Mouse (Mus musculus) forebrain, postnatal 0 days (tissue): Measurements from ENCODE around the gene Stk32c. TPM values are rescaled to one million over a fixed set of nuclear protein-coding genes. Genes with fewer than 3 reads are reported as not detected.

Experiments
- ATAC-seq: fragments of 200-750 bp; cut with Nextera tagmentation; 2 replicates; pipeline ENCODE4 v1.8.0; 2017; ENCODE audit warnings: mild to moderate bottlenecking, moderate library complexity
- DNase-seq: peaks from one replicate; pipeline ENCODE4 v3.0.0-alpha.2; 2015
- H3K27ac ChIP-seq: fragments of 300-500 bp; sonication (generic); 2 replicates; pipeline ENCODE4 v1.5.1; 2014; ENCODE audit warnings: low read depth, mild to moderate bottlenecking, antibody characterized with exemption, low read length, moderate library complexity, mixed read lengths
- H3K27me3 ChIP-seq: fragments of 300-500 bp; sonication (generic); 2 replicates; pipeline ENCODE4 v1.6.1; 2014; ENCODE audit warnings: mild to moderate bottlenecking, low read length, mixed read lengths; ENCODE audit not compliant: insufficient read depth
- H3K36me3 ChIP-seq: fragments of 300-500 bp; sonication (generic); 2 replicates; pipeline ENCODE4 v1.6.1; 2014; ENCODE audit warnings: mild to moderate bottlenecking, moderate library complexity; ENCODE audit not compliant: insufficient read depth
- H3K4me1 ChIP-seq: fragments of 300-500 bp; sonication (generic); 2 replicates; pipeline ENCODE4 v1.6.1; 2014; ENCODE audit warnings: antibody characterized with exemption; ENCODE audit not compliant: insufficient read depth
- H3K4me2 ChIP-seq: fragments of 300-500 bp; sonication (generic); 2 replicates; pipeline ENCODE4 v1.6.1; 2014; ENCODE audit warnings: low read depth, mild to moderate bottlenecking, moderate library complexity
- H3K4me3 ChIP-seq: fragments of 300-500 bp; sonication (generic); 2 replicates; pipeline ENCODE4 v1.5.1; 2014; ENCODE audit warnings: low read depth, low read length, mixed read lengths
- H3K9ac ChIP-seq: fragments of 300-500 bp; sonication (generic); 2 replicates; pipeline ENCODE4 v1.6.1; 2014; ENCODE audit warnings: mild to moderate bottlenecking
- H3K9me3 ChIP-seq: fragments of 300-500 bp; sonication (generic); 2 replicates; pipeline ENCODE4 v1.6.1; 2016; ENCODE audit warnings: low read length
- CTCF ChIP-seq: sonication (generic); IDR thresholded peaks from 2 replicates; pipeline ENCODE4 v1.5.1; 2016; ENCODE audit warnings: antibody characterized with exemption, control low read depth, low read depth
- WGBS: fragments of 180-500 bp; shearing (Covaris S2); extraction: QIAGEN DNeasy Blood & Tissue Kit; methylation state at CpG from one replicate; pipeline ENCODE4 v1.1.7; 2014; 5-methylcytosine and 5-hydroxymethylcytosine counted together
- polyA plus RNA-seq: library from polyadenylated mRNA; unstranded; fragments of >200 nt; fragmentation: Nextera tagmentation; extraction: Ambion mirVana; gene quantifications from 2 replicates; pipeline ENCODE4 v1.2.1, GENCODE M21; 2015
- total RNA-seq: library from RNA; depleted of rRNA; stranded (reverse); fragments of >200 nt; gene quantifications from 2 replicates; pipeline ENCODE4 v1.2.3, GENCODE M21; 2014

The Stk32c gene
- total and polyA plus RNA-seq, 2 experiments from 2014 or later: 2.8 to 30.7 TPM

DNA sequence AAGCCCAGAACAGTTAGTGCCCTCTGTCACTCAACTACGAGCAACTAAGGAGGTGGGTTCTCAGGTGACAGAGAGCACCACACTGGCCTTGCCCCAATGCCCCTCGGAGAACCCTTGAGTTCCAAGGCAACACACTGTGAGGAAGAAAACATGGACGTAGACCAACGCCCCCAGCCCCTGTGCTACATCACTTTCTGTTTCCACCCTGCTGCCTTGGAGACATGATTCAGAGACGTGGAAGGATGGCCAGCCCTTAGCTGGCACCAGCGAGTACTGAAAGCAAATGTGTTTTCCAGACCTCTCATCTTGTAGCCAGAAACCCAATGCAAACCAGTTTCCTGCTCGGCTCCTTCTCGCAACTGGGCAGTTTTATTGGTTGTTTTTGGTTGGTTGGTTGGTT, 26.7 kb downstream of the Stk32c start:
- WGBS: 75% methylated on average over 8 of the region's 8 CpGs
- Histone ChIP-seq H3K36me3 (no peaks in the 10 kb centered on the region), H3K27ac (no peak overlapping the region), H3K9me3 (no peaks in the 10 kb centered on the region), H3K4me3 (no peak overlapping the region), H3K4me2 (peak overlapping the region; percentile 81), H3K9ac (no peak overlapping the region), H3K27me3 (0 out of 2 replicates have a peak, but pooled peaks cover 3% of the 10 kb centered on the region), H3K4me1 (peaks cover 13% of the 10 kb centered on the region)
- DNase-seq: no peak
- no peak for ATAC-seq
- TF ChIP-seq CTCF: no peak

DNA sequence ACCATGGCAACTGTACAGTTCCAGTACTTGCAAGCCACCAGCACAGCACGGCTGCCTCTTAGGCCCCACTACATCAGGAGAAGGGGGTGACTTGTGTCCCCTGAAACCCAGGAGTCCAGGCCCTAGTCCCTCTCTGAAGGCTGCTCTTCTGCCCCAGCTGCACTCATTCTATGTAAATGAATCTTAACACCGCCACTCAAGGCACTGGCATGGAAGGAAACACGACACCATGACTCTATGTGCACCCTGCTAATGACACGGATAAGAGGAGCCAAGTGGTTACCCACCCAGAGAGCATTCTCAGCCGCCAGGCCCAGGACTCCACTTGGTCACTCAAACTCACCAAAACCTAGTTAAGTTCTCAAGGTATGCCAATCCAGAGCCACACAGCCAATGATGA, 27.1 kb downstream of the Stk32c start:
- peaks cover 13% of the 10 kb centered on the region for H3K4me1 ChIP-seq
- H3K36me3 ChIP-seq: no peaks in the 10 kb centered on the region
- H3K9ac ChIP-seq: no peak overlapping the region
- WGBS: 33% methylated on average over 5 of the region's 5 CpGs
- no peak for TF ChIP-seq CTCF
- peak overlapping the region; percentile 81 for H3K4me2 ChIP-seq
- no peak overlapping the region for H3K4me3 ChIP-seq
- no peak overlapping the region for H3K27ac ChIP-seq
- no peaks in the 10 kb centered on the region for H3K9me3 ChIP-seq
- no peak for ATAC-seq
- H3K27me3 ChIP-seq: 0 out of 2 replicates have a peak, but pooled peaks cover 3% of the 10 kb centered on the region
- DNase-seq: no peak

DNA sequence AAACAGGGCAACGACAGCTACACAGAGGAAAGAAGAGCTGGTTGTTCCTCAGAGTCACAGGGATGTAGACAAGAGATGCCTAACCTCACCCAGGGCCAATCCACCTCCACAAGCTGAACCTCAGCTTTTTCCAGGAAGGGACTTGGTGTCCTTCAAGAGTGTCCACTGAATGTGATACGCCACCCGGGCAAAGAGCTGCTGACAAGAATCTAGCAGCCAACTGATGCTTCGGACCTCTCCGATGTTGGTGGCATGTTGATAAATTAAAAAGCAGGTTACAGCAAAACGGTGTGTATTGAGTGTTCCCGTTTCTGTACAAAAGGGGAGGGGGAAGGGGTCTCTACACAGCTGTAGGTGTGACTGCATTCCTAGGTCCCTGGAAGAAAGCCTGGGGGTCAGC, 28.3 kb downstream of the Stk32c start:
- H3K4me3 ChIP-seq: no peak overlapping the region
- no peak overlapping the region for H3K4me2 ChIP-seq
- WGBS: 86% methylated on average over 7 of the region's 7 CpGs
- H3K27me3 ChIP-seq: 0 out of 2 replicates have a peak, but pooled peaks cover 3% of the 10 kb centered on the region
- H3K36me3 ChIP-seq: no peaks in the 10 kb centered on the region
- ATAC-seq (no peak), DNase-seq (no peak)
- no peak overlapping the region for H3K27ac ChIP-seq
- H3K4me1 ChIP-seq: peaks cover 13% of the 10 kb centered on the region
- no peak for TF ChIP-seq CTCF
- no peaks in the 10 kb centered on the region for H3K9me3 ChIP-seq
- H3K9ac ChIP-seq: no peak overlapping the region

GRCm38 (mm10) chr7:139184396-139184795, 28.7 kb downstream of the Stk32c start:
- Histone ChIP-seq H3K9me3 (no peaks in the 10 kb centered on the region), H3K4me1 (peaks cover 13% of the 10 kb centered on the region), H3K9ac (no peak overlapping the region), H3K4me2 (no peak overlapping the region), H3K27ac (no peak overlapping the region), H3K36me3 (no peaks in the 10 kb centered on the region), H3K4me3 (no peak overlapping the region), H3K27me3 (0 out of 2 replicates have a peak, but pooled peaks cover 3% of the 10 kb centered on the region)
- WGBS: 80% methylated on average over 4 of the region's 4 CpGs
- DNase-seq (no peak), ATAC-seq (no peak)
- TF ChIP-seq CTCF: no peak

- WGBS: 93% methylated on average over 3 of the region's 3 CpGs
Observed at GRCm38 (mm10) chr7:139180058-139180457, 33.0 kb downstream of the Stk32c start.

GRCm38 (mm10) chr7:139179299-139179698, 33.8 kb downstream of the Stk32c start:
- no peak for TF ChIP-seq CTCF
- Histone ChIP-seq H3K36me3 (no peaks in the 10 kb centered on the region), H3K4me3 (no peak overlapping the region), H3K9me3 (no peaks in the 10 kb centered on the region), H3K9ac (no peak overlapping the region), H3K4me2 (no peak overlapping the region), H3K27ac (no peak overlapping the region), H3K27me3 (no peaks in the 10 kb centered on the region), H3K4me1 (no peaks in the 10 kb centered on the region)
- WGBS: 88% methylated on average over 5 of the region's 5 CpGs
- DNase-seq (no peak), ATAC-seq (no peak)

More at GRCm38 (mm10) chr7:139180058-139180457, 33.0 kb downstream of the Stk32c start:
- Histone ChIP-seq H3K9me3 (no peaks in the 10 kb centered on the region), H3K4me1 (no peaks in the 10 kb centered on the region), H3K27ac (no peak overlapping the region), H3K9ac (no peak overlapping the region), H3K27me3 (no peaks in the 10 kb centered on the region), H3K4me2 (no peak overlapping the region), H3K36me3 (no peaks in the 10 kb centered on the region), H3K4me3 (no peak overlapping the region)
- no peak for TF ChIP-seq CTCF
- ATAC-seq (no peak), DNase-seq (no peak)

GRCm38 (mm10) chr7:139169143-139169542, 44.0 kb downstream of the Stk32c start:
- TF ChIP-seq CTCF: no peak
- DNase-seq: no peak
- Histone ChIP-seq H3K36me3 (no peaks in the 10 kb centered on the region), H3K4me1 (no peaks in the 10 kb centered on the region), H3K27me3 (no peaks in the 10 kb centered on the region), H3K4me3 (no peak overlapping the region), H3K27ac (no peak overlapping the region), H3K9ac (no peak overlapping the region), H3K4me2 (no peak overlapping the region), H3K9me3 (peaks cover 13% of the 10 kb centered on the region; the same call in 1 of the 2 replicates)
- WGBS: 63% methylated on average over 4 of the region's 4 CpGs
- ATAC-seq: no peak

- no peak for DNase-seq
Observed at GRCm38 (mm10) chr7:139164410-139164809, 48.7 kb downstream of the Stk32c start.

More at GRCm38 (mm10) chr7:139164410-139164809, 48.7 kb downstream of the Stk32c start:
- Histone ChIP-seq H3K4me1 (no peaks in the 10 kb centered on the region), H3K4me2 (no peak overlapping the region), H3K4me3 (no peak overlapping the region), H3K36me3 (no peaks in the 10 kb centered on the region), H3K9me3 (peaks cover 13% of the 10 kb centered on the region; the same call in 1 of the 2 replicates), H3K27ac (no peak overlapping the region), H3K27me3 (no peaks in the 10 kb centered on the region), H3K9ac (no peak overlapping the region)
- WGBS: 86% methylated on average over 5 of the region's 5 CpGs
- ATAC-seq: no peak
- TF ChIP-seq CTCF: no peak
